Mouse (Mus musculus) neural tube, embryonic 15.5 days (tissue): ENCODE data around the gene St5. TPM values are rescaled to one million over a fixed set of nuclear protein-coding genes. Genes with fewer than 3 reads are reported as not detected.

Experiments
- ATAC-seq: fragments of 200-750 bp; cut with Nextera tagmentation; 2 replicates; pipeline ENCODE4 v1.8.0; 2017; ENCODE audit warnings: mild to moderate bottlenecking, moderate TSS enrichment, moderate library complexity; ENCODE audit not compliant: low FRiP score
- H3K27ac ChIP-seq: fragments of 300-500 bp; sonication (generic); replicated peaks from 2 replicates; pipeline ENCODE4 v1.5.1; 2015; ENCODE audit warnings: mild to moderate bottlenecking, inconsistent platforms
- H3K27me3 ChIP-seq: fragments of 300-500 bp; sonication (generic); replicated peaks from 2 replicates; pipeline ENCODE4 v1.6.1; 2015; ENCODE audit warnings: inconsistent platforms
- H3K36me3 ChIP-seq: fragments of 300-500 bp; sonication (generic); 2 replicates; pipeline ENCODE4 v1.6.1; 2015; ENCODE audit warnings: inconsistent platforms
- H3K4me1 ChIP-seq: fragments of 300-500 bp; sonication (generic); 2 replicates; pipeline ENCODE4 v1.6.1; 2015; ENCODE audit warnings: inconsistent platforms
- H3K4me2 ChIP-seq: fragments of 300-500 bp; sonication (generic); 2 replicates; pipeline ENCODE4 v1.6.1; 2015; ENCODE audit warnings: inconsistent platforms, mild to moderate bottlenecking, moderate library complexity
- H3K4me3 ChIP-seq: fragments of 300-500 bp; sonication (generic); replicated peaks from 2 replicates; pipeline ENCODE4 v1.5.1; 2015; ENCODE audit warnings: mild to moderate bottlenecking, inconsistent platforms
- H3K9ac ChIP-seq: fragments of 300-500 bp; sonication (generic); replicated peaks from 2 replicates; pipeline ENCODE4 v1.6.1; 2015; ENCODE audit warnings: mild to moderate bottlenecking, inconsistent platforms
- H3K9me3 ChIP-seq: fragments of 300-500 bp; sonication (generic); replicated peaks from 2 replicates; pipeline ENCODE4 v1.6.1; 2016; ENCODE audit warnings: inconsistent platforms
- WGBS: fragments of 180-500 bp; shearing (Covaris S2); methylation state at CpG from one replicate; pipeline ENCODE4 v1.1.7; 2015; ENCODE audit warnings: mixed read lengths; 5-methylcytosine and 5-hydroxymethylcytosine counted together
- polyA plus RNA-seq: library from polyadenylated mRNA; unstranded; fragments of >200 nt; fragmentation: Nextera tagmentation; extraction: Ambion mirVana; gene quantifications from 2 replicates; pipeline ENCODE4 v1.2.1, GENCODE M21; 2015

The St5 gene
- polyA plus RNA-seq, 1 experiment from 2014 or later: 18.2 TPM

DNA sequence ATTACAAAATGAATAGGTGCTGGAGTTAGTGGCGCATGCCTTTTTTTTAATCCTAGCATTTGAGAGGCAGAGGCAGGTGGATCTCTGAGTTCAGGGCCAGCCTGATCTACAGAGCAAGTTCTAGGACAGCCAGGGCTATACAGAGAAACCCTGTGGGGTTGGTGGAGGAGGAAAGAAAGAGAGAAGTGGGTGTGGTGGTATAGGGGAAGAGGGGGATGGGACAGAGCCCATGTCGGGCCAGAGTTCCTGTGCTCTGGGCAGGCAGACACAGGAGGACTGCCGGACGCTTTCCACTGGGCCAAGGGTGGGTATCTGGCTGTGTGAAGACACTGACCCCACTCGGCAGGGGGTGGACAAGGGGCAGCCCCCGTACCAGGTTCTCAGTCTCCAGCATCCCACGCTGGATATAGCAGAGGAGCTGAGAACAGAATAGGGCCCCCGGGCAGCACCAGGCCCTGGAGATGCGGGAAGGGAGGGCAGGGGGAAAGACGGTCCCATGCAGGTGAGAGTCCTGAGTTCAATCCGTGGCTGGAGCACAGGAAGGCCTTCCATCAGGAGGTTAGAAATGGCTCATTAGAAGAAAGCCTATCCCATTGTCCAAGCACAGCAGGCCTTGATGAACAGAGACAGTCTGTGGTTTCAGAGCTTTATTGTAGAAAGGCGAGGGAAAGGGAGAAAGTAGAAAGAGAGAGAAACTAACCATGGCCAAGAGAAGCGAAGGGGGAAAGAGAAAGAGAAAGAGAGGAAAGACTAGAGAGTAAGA, 8.6 kb downstream of the St5 start:
- Histone ChIP-seq H3K9ac (no peak overlapping the region), H3K9me3 (no peaks in the 10 kb centered on the region), H3K27me3 (no peaks in the 10 kb centered on the region), H3K4me2 (no peak overlapping the region), H3K4me3 (no peak overlapping the region), H3K4me1 (no peaks in the 10 kb centered on the region), H3K36me3 (no peaks in the 10 kb centered on the region), H3K27ac (no peak overlapping the region)
- no peak for ATAC-seq
- 78% methylated on average over 13 of the region's 13 CpGs for WGBS

DNA sequence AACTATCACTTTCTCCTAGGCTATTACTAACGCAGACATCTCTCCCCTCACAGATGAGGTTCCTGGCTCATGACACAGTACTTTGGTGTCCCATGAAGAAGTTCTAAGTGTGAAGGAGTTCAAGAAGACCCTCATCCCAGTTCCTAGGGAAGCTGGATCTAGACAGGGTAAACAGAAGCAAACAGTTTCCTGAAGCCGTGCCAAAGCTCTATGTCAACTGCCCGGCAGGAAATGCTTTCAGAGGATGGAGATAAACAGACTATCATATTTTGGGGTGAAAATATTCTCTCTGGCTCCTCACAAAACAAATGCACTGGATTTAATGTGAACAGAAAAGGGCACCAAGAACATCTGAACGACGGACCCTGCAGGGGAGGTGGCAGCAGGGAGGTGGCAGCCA, 12.4 kb downstream of the St5 start:
- ATAC-seq: no peak
- Histone ChIP-seq H3K4me2 (no peak overlapping the region), H3K4me3 (no peak overlapping the region), H3K27me3 (no peaks in the 10 kb centered on the region), H3K4me1 (no peaks in the 10 kb centered on the region), H3K27ac (no peak overlapping the region), H3K9ac (no peak overlapping the region), H3K9me3 (no peaks in the 10 kb centered on the region), H3K36me3 (no peaks in the 10 kb centered on the region)
- WGBS: 80% methylated on average over 5 of the region's 5 CpGs

DNA sequence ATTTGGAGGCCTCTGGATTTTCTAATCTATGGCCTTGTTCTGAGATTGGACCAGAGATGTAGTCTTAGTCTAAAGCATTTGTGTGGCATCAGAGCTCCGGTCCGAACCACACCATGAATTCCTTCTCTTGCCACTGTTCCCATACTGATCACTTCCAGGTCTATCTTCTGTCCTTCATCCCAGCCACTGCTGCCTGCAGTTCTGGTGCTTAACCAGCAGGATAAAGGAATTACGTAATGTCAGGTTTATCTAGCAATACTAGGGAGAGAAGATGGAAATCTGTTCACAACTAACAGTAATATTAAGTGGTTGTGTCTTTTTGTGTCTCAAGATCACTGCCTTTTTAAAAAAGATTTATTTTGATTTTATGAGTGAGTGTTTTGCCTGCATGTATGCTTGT, 13.3 kb downstream of the St5 start:
- no peak overlapping the region for H3K4me2 ChIP-seq
- no peaks in the 10 kb centered on the region for H3K4me1 ChIP-seq
- H3K27ac ChIP-seq: no peak overlapping the region
- H3K36me3 ChIP-seq: no peaks in the 10 kb centered on the region
- H3K9ac ChIP-seq: no peak overlapping the region
- no peaks in the 10 kb centered on the region for H3K27me3 ChIP-seq
- H3K4me3 ChIP-seq: no peak overlapping the region
- 93% methylated on average over 3 of the region's 3 CpGs for WGBS
- no peaks in the 10 kb centered on the region for H3K9me3 ChIP-seq
- ATAC-seq: no peak

DNA sequence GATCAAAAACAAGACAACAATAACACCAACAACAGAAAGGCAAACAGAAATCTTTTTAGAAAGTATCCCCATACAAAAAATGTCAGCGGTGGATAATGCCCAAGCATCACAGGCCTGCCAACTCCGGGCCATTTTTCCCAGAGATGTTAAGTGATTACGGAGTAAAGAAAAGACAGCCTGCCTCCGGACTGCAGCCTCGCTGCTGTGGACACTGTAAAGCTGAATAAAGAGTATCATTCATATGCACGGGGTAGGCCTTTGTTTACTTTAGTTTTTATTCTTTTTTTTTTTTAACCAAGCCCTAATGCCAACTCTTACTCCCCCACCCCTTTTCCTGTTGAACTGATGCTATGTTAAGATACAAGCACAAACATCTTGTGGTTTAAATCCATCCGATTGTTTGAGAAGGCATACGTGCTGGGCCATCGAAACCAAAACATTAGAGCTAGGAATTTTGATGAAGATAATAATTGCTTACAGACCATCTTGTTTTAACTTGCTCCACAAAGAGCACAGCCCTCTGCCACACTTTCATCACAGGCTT, 16.7 kb downstream of the St5 start:
- 52% methylated on average over 9 of the region's 9 CpGs for WGBS
- H3K9ac ChIP-seq: no peak overlapping the region

DNA sequence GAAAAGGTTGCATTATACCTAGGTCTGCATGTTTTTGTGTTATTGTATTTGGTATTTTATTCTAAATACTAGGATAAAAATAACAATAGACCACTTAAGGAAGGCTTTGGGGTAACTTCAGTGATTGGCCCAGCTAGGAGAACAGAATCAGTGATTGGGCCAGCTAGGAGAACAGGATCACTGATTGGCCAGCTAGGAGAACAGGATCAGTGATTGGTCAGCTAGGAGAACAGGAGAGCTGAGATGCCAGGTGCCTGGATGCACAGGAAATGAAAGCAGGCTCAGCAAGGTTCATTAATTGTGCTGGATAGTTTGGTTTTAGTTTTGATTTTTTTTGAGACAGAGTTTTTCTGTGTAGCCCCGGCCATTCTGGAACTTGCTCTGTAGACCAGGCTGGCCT, 22.5 kb downstream of the St5 start:
- H3K9ac ChIP-seq: no peak overlapping the region
- ATAC-seq: no peak
- 97% methylated on average over 1 of the region's 1 CpGs for WGBS

More for the DNA sequence above, 16.7 kb downstream of the St5 start:
- H3K27me3 ChIP-seq: no peaks in the 10 kb centered on the region
- no peak overlapping the region for H3K4me3 ChIP-seq
- no peak for ATAC-seq
- no peak overlapping the region for H3K4me2 ChIP-seq
- H3K4me1 ChIP-seq: no peaks in the 10 kb centered on the region
- no peak overlapping the region for H3K27ac ChIP-seq
- no peaks in the 10 kb centered on the region for H3K9me3 ChIP-seq
- no peaks in the 10 kb centered on the region for H3K36me3 ChIP-seq

DNA sequence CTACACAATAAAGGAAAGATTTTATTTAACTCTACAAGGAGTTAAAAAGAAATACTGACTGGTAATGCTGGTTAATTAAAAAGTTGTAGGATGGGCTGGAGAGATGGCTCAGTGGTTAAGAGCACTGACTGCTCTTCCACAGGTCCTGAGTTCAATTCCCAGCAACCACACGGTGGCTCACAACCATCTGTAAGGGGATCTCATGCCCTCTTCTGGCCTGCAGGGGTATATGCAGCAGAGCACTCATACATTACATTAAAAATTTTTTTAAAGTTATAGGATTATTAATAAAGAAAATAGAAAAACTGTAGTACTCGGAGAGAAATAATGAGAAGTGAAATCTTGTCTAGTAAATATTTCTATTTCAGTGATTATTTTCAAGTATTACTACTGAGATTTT, 23.1 kb downstream of the St5 start:
- no peaks in the 10 kb centered on the region for H3K27me3 ChIP-seq
- no peaks in the 10 kb centered on the region for H3K36me3 ChIP-seq
- WGBS: 95% methylated on average over 2 of the region's 2 CpGs
- H3K27ac ChIP-seq: no peak overlapping the region
- H3K9me3 ChIP-seq: no peaks in the 10 kb centered on the region
- no peak overlapping the region for H3K9ac ChIP-seq
- H3K4me3 ChIP-seq: no peak overlapping the region
- ATAC-seq: no peak
- H3K4me2 ChIP-seq: no peak overlapping the region
- no peaks in the 10 kb centered on the region for H3K4me1 ChIP-seq

More for the DNA sequence above, 22.5 kb downstream of the St5 start:
- H3K27ac ChIP-seq: no peak overlapping the region
- no peak overlapping the region for H3K4me2 ChIP-seq
- no peaks in the 10 kb centered on the region for H3K4me1 ChIP-seq
- no peaks in the 10 kb centered on the region for H3K36me3 ChIP-seq
- no peak overlapping the region for H3K4me3 ChIP-seq
- no peaks in the 10 kb centered on the region for H3K9me3 ChIP-seq
- no peaks in the 10 kb centered on the region for H3K27me3 ChIP-seq

DNA sequence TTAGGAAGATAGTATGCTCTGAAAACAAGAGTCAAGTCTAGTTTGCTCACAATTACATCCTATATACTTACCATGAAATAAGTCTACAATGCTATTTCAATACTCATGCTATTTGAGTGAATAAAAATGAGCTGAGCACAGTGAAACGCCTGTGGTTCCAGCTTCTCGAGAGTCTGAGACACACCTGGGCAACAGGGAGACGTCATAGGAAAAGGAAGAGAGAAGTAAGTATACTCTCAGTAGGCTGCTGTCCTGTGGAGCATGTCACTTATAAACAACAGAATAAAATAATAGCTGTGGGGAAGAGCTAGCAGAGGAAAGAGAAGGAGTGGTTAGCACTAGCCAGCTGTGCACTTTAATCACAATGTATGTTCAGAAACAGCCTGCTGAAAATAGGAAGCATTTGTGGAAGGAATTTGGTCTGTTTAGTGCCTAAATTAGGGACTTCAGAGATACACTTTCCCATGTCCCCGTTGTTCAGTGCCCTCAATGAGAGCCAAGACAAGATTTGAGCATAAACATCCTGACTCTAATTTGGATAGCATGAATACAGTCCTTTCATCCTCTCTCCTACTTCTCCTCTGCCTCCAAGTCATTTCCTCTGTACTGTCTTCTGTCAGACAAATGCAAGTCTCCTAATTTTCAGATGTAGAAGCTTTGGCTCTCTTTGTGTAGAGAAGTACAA, 28.3 kb downstream of the St5 start:
- Histone ChIP-seq H3K4me3 (no peak overlapping the region), H3K9me3 (no peaks in the 10 kb centered on the region), H3K4me1 (peaks cover 9% of the 10 kb centered on the region; the same call in 1 of the 2 replicates), H3K4me2 (no peak overlapping the region), H3K36me3 (no peaks in the 10 kb centered on the region), H3K27me3 (no peaks in the 10 kb centered on the region), H3K27ac (no peak overlapping the region), H3K9ac (no peak overlapping the region)
- WGBS: 63% methylated on average over 4 of the region's 4 CpGs
- no peak for ATAC-seq

DNA sequence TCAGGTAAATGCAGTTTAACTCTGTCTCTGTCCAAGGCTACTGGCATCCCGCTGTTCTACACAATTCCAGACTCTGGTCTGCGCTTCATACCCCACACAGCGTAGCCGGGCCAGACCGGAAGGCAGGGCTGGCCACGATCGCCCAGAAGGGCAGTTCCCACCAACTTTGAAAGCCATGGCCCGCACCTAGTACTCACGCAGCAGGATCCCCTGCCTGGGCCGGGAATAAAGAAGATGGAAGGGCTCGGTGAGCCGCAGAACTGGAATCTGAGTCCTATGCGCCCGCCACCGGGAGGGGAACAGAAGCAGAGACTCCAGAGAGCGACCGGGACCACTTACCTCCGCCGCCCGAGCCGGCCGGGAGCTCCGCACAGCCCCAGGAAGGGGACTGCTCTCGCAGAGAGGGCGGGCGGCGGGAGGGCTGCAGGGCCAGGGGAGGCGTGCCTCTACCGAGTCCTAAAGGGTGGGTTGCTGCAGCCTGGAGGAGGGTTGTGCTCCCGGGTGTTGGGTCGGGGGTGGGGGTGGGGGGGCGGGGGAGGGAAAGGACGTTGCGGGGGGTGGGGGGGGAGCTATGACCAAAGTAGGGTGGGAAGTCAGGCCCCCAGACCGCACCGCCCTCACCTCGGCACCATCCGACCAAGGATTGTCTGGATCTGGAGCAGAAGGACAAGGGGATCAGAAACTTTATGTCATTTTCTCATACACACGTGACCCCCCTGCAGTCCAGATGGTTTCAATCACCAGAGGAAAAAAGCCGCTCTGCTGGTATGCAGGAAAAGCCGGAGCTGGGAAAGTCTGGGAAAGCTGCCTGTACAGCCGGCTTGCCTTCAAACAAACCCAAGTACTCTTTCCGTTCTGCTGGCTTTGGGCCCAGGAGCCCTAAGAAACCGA, 31.6 kb downstream of the St5 start:
- H3K27me3 ChIP-seq: no peaks in the 10 kb centered on the region
- no peaks in the 10 kb centered on the region for H3K9me3 ChIP-seq
- H3K4me2 ChIP-seq: peak overlapping the region; percentile 70
- peak overlapping the region; percentile 79 for H3K27ac ChIP-seq
- peak overlapping the region; percentile 48 for H3K4me3 ChIP-seq
- peak overlapping the region; percentile 51 for H3K9ac ChIP-seq
- ATAC-seq: peak; percentile 93
- 1% methylated on average over 34 of the region's 44 CpGs for WGBS
- peaks cover 9% of the 10 kb centered on the region; the same call in 1 of the 2 replicates for H3K4me1 ChIP-seq
- no peaks in the 10 kb centered on the region for H3K36me3 ChIP-seq

DNA sequence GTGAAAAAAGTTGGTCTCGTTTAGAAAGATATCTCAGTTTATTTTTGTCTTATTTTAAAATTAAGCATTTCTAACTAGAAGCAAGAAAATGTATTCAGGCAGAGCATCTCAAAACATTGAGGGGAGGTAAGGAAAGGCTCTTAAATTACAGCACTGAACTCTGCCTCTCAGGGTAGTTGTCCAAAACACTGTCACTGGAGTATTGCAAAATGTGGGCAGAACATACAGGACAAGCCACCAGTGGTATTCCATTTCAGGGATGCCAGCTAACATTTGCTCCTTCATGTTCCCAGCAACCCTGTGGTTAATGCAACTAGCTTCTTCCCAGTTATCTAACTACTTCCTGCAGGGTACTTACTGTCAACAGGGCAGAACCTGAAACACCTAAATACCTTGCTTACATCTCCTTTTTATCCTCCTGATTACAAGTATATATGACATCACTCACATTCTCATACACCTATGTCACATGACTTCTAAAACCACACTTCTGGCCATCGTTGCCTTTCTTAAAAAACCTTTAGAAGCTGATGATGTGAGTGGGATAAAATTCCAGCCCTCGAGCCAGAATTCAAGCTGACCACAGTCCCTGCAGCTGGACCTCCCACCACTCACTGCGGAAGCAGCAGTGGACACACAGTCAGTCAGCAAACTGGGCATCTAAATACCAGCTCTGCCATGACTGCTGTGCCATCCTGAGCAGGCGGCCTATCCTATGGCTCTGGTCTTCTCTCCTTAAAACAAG, 33.8 kb downstream of the St5 start:
- no peaks in the 10 kb centered on the region for H3K27me3 ChIP-seq
- no peak for ATAC-seq
- 88% methylated on average over 5 of the region's 5 CpGs for WGBS
- peaks cover 9% of the 10 kb centered on the region; the same call in 1 of the 2 replicates for H3K4me1 ChIP-seq
- H3K4me2 ChIP-seq: peak overlapping the region; percentile 13; the same call in 1 of the 2 replicates
- H3K4me3 ChIP-seq: no peak overlapping the region
- H3K36me3 ChIP-seq: no peaks in the 10 kb centered on the region
- H3K9me3 ChIP-seq: no peaks in the 10 kb centered on the region
- H3K9ac ChIP-seq: no peak overlapping the region
- H3K27ac ChIP-seq: no peak overlapping the region

DNA sequence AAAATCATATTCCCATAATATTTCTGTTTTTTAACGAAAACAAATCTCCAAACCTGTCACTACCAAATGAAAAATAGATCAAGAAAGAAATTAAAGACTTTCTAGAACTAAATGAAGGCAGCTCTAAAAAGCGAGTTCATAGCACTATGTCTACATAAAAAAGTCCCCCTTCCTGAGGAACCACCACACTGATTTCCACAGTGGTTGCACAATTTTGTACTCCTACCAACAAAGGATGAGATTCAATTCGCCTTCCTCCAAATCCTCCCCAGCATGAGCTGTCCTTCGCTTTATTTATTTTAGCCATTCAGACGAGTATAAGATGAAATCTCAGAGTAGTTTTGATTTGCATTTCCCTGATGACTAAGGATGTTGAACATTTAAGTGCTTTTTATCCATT, 36.7 kb downstream of the St5 start:
- no peak overlapping the region for H3K4me3 ChIP-seq
- H3K4me1 ChIP-seq: peaks cover 5% of the 10 kb centered on the region; the same call in 1 of the 2 replicates
- no peaks in the 10 kb centered on the region for H3K36me3 ChIP-seq
- no peak for ATAC-seq
- H3K9me3 ChIP-seq: no peaks in the 10 kb centered on the region
- WGBS: 75% methylated on average over 5 of the region's 5 CpGs
- no peaks in the 10 kb centered on the region for H3K27me3 ChIP-seq
- no peak overlapping the region for H3K27ac ChIP-seq
- H3K4me2 ChIP-seq: no peak overlapping the region
- no peak overlapping the region for H3K9ac ChIP-seq

DNA sequence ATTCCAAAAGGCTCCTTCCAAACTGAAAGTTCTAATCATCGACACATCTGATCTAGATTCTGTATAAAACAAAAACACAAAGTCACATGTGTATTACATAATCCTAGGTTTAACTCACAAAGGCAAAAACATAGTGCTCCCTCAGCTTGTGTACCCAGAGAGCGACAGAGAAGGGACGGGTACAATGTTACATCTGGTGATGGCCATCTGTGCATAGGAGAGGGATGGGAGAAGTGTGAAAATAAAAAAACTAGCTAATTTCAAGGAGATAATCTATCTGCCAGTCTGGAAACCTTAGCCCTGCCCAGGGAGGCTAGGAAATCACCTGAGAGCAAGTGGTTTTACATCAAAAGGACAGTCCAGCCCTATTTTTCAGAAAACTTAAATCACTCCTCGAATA, 40.8 kb downstream of the St5 start:
- Histone ChIP-seq H3K4me2 (no peak overlapping the region), H3K4me1 (no peaks in the 10 kb centered on the region), H3K9me3 (no peaks in the 10 kb centered on the region), H3K4me3 (no peak overlapping the region), H3K27ac (no peak overlapping the region), H3K36me3 (no peaks in the 10 kb centered on the region), H3K9ac (no peak overlapping the region), H3K27me3 (no peaks in the 10 kb centered on the region)
- no peak for ATAC-seq
- 87% methylated on average over 4 of the region's 4 CpGs for WGBS
